Mouse (Mus musculus): Measurements from ENCODE around the gene Prss56. TPM values are rescaled to one million over a fixed set of nuclear protein-coding genes. Genes with fewer than 3 reads are reported as not detected.

Prss56 gene
- polyA plus RNA-seq, 1 experiment from 2014 or later: 2.1 TPM

DNA sequence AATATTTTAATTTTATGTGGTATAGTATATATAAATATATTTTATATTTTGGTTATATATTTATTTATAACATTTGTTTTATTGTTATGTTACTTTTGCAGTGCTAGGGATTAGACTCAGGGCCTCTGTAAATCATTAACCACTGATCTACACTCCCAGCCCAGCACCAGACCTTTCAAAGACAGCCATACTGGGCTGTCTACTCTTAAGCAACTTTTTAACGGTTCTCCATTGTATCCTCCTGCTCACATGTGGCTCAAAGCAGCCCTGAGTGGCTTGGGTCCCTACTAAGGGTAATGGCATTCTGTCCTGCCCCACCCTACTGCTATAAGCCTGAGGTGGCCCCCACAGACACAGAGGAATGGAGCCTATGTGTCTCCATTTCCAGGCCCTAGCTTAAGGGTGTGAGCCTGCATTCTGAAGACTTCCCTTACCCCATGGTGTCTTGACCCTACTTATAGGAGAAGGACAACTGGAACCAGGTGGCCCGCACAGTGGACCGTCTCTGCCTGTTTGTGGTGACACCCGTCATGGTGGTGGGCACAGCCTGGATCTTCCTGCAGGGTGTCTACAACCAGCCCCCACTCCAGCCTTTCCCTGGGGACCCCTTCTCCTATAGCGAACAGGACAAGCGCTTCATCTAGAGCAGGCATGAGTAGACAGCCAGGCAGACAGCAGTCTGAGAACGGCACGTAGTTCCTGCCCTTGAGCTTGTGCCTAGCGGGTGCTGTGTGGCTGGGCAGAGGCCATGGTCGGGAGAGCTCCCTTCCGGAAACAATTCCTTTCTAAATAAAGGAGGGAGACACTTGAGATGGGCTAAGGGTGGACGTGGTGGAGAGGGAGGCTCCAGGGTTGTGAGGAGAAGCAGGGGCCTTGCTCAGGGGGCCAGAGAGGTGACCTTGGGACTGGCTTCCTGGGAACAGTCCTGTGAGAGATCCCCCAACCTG, 15.3 kb downstream of the Prss56 start:
- H3K27me3 ChIP-seq (replicated peaks; ENCODE audit: control insufficient read depth, insufficient read depth, low read length): no peaks in the 10 kb centered on the region; the same call in 1 of the 2 replicates
- H3K27ac ChIP-seq (ENCODE audit: low read depth, low read length): no peak overlapping the region
- no peaks in the 10 kb centered on the region for H3K9me3 ChIP-seq (ENCODE audit: control insufficient read depth, low read length)
- H3K36me3 ChIP-seq (ENCODE audit: control insufficient read depth, insufficient read depth, low read length): no peaks in the 10 kb centered on the region
- H3K9ac ChIP-seq (ENCODE audit: low read depth, low read length): no peak overlapping the region
- no peak overlapping the region for H3K4me3 ChIP-seq (ENCODE audit: low read length)
- H3K4me1 ChIP-seq (ENCODE audit: control insufficient read depth, insufficient read depth, low read depth, low read length): no peaks in the 10 kb centered on the region
- ATAC-seq: no peak
- no peak overlapping the region for H3K4me2 ChIP-seq (ENCODE audit: low read length)
- WGBS: 73% methylated on average over 12 of the region's 12 CpGs

DNA sequence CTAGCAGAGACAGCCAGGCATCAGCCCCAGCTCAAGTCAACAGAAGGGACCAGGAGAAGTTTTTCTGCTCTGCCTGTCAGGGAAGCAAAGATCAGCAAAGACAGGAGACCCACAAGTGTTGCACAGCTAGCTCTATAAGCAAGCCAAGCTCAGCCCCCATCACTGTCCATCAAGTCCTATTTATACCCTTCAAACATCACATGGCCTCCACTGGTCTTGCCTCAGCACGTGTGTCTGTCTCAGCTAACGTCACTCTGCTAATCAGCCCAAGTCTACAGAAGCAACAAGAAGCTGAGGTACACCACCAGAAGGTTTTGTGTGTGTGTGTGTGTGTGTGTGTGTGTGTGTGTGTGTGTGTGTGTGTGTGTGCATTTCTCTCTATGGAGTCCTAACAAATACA, 17.7 kb downstream of the Prss56 start:
- H3K4me2 ChIP-seq (ENCODE audit: low read length): no peak overlapping the region
- no peak for ATAC-seq
- no peak overlapping the region for H3K9ac ChIP-seq (ENCODE audit: low read depth, low read length)
- H3K36me3 ChIP-seq (ENCODE audit: control insufficient read depth, insufficient read depth, low read length): no peaks in the 10 kb centered on the region
- H3K27ac ChIP-seq (ENCODE audit: low read depth, low read length): no peak overlapping the region
- 65% methylated on average over 2 of the region's 2 CpGs for WGBS
- H3K4me3 ChIP-seq (ENCODE audit: low read length): no peak overlapping the region
- no peaks in the 10 kb centered on the region for H3K9me3 ChIP-seq (ENCODE audit: control insufficient read depth, low read length)
- H3K4me1 ChIP-seq (ENCODE audit: control insufficient read depth, insufficient read depth, low read depth, low read length): no peaks in the 10 kb centered on the region
- no peaks in the 10 kb centered on the region; the same call in 1 of the 2 replicates for H3K27me3 ChIP-seq (replicated peaks; ENCODE audit: control insufficient read depth, insufficient read depth, low read length)

DNA sequence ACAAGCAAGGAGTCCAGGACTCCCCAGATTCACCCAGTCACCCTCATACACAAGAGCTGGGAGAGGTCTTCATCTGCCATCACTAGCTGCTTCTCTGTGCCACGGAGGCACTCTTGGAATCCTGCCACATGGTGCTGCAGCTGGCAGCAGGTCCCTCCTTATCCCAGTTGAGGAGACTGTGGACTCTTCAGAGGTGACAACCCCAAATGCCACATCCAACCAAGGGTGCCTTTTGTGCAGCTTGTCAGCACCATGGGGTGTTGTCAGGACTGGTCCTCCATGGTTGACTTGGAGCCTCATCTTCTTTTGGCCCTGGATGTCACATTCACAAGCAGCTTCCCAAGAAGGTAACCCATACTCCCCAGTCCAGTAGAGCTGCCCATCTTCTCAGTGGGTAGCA, 18.7 kb downstream of the Prss56 start:
- 59% methylated on average over 1 of the region's 1 CpGs for WGBS

DNA sequence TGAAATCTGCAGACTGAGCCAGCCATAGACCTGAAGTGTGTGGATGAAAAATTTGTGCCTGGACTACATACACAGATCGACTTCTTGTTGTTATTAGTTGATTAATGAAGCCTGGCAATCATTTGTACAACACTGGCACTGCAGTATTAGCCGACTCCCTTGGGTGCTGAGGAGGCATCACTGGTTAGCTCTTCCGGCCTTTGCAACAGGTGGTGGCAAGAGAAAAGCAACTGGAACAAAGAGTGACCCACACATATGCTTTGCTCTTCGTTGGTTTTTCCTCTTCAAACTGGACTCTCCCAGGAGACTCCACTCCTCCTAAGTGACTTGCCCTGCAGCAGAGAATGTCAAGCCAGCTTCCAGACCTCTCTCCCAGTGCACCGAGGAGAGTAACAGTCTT, 20.7 kb downstream of the Prss56 start:
- H3K36me3 ChIP-seq (ENCODE audit: control insufficient read depth, insufficient read depth, low read length): no peaks in the 10 kb centered on the region
- H3K4me1 ChIP-seq (ENCODE audit: control insufficient read depth, insufficient read depth, low read depth, low read length): no peaks in the 10 kb centered on the region
- no peak overlapping the region for H3K27ac ChIP-seq (ENCODE audit: low read depth, low read length)
- no peak overlapping the region for H3K4me3 ChIP-seq (ENCODE audit: low read length)
- ATAC-seq: no peak
- peaks cover 2% of the 10 kb centered on the region for H3K27me3 ChIP-seq (replicated peaks; ENCODE audit: control insufficient read depth, insufficient read depth, low read length)
- no peak overlapping the region for H3K4me2 ChIP-seq (ENCODE audit: low read length)
- H3K9me3 ChIP-seq (ENCODE audit: control insufficient read depth, low read length): no peaks in the 10 kb centered on the region
- no peak overlapping the region for H3K9ac ChIP-seq (ENCODE audit: low read depth, low read length)
- WGBS: 84% methylated on average over 5 of the region's 5 CpGs

More for the DNA sequence above, 18.7 kb downstream of the Prss56 start:
- Histone ChIP-seq H3K27ac (ENCODE audit: low read depth, low read length) (no peak overlapping the region), H3K4me3 (ENCODE audit: low read length) (no peak overlapping the region), H3K4me2 (ENCODE audit: low read length) (no peak overlapping the region), H3K9me3 (ENCODE audit: control insufficient read depth, low read length) (no peaks in the 10 kb centered on the region), H3K36me3 (ENCODE audit: control insufficient read depth, insufficient read depth, low read length) (no peaks in the 10 kb centered on the region), H3K9ac (ENCODE audit: low read depth, low read length) (no peak overlapping the region), H3K4me1 (ENCODE audit: control insufficient read depth, insufficient read depth, low read depth, low read length) (no peaks in the 10 kb centered on the region), H3K27me3 (replicated peaks; ENCODE audit: control insufficient read depth, insufficient read depth, low read length) (peaks cover 2% of the 10 kb centered on the region)
- ATAC-seq: no peak

DNA sequence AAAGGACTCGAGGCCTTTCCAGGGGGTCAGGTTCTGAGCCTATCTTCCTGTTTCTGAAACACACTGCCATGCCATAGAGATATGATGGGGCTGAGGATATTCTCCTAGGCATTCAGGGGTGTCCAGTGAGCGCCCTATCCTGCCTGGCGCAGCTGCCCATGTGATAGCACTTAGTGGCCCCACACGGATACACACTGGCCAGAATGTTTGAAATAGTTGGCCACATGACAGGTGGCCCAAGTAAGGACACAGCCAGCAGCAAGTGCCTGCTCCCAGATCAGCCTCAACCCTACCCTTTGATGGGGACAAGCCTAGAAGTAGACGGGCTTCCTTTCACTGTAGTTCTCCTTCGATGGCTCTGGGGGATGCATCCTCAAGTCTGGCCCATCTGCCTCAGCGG, 21.4 kb downstream of the Prss56 start, which contains the start of gene Chrng:
Chrng (plus strand) TSS at position 193 of the 400 bp plus-strand sequence.
- ATAC-seq: no peak
- no peaks in the 10 kb centered on the region for H3K9me3 ChIP-seq (ENCODE audit: control insufficient read depth, low read length)
- WGBS: 92% methylated on average over 7 of the region's 7 CpGs
- no peak within 1 kb of the TSS for H3K9ac ChIP-seq (ENCODE audit: low read depth, low read length)
- H3K27me3 ChIP-seq (replicated peaks; ENCODE audit: control insufficient read depth, insufficient read depth, low read length): peaks cover 2% of the 10 kb centered on the region; the same call in 1 of the 2 replicates
- no peaks in the 10 kb centered on the region for H3K4me1 ChIP-seq (ENCODE audit: control insufficient read depth, insufficient read depth, low read depth, low read length)
- no peak within 1 kb of the TSS for H3K4me2 ChIP-seq (ENCODE audit: low read length)
- no peak within 1 kb of the TSS for H3K4me3 ChIP-seq (ENCODE audit: low read length)
- H3K27ac ChIP-seq (ENCODE audit: low read depth, low read length): no peak within 1 kb of the TSS
- no peaks in the 10 kb centered on the region for H3K36me3 ChIP-seq (ENCODE audit: control insufficient read depth, insufficient read depth, low read length)

DNA sequence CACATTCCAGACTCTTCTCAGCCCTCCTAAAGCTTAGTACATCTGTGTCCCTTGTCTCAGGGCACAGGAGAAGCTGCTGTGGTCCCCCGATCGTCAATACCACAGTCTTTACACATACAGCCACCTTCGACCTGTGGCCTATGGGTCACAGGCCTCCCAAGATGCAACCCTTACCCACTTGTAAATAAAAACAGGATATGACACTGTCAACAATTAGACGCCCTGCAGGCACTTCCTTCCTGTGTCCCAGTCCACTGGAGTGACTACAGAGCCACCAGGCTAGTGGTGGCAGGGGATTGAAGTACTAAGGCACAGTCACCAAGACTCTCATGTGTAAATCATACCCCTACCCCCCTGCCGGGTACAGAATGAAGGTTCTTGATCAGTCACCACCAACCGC, 21.9 kb downstream of the Prss56 start:
- no peak overlapping the region for H3K4me2 ChIP-seq (ENCODE audit: low read length)
- no peaks in the 10 kb centered on the region for H3K4me1 ChIP-seq (ENCODE audit: control insufficient read depth, insufficient read depth, low read depth, low read length)
- H3K36me3 ChIP-seq (ENCODE audit: control insufficient read depth, insufficient read depth, low read length): no peaks in the 10 kb centered on the region
- no peak for ATAC-seq
- H3K9ac ChIP-seq (ENCODE audit: low read depth, low read length): no peak overlapping the region
- H3K4me3 ChIP-seq (ENCODE audit: low read length): no peak overlapping the region
- no peak overlapping the region for H3K27ac ChIP-seq (ENCODE audit: low read depth, low read length)
- no peaks in the 10 kb centered on the region for H3K9me3 ChIP-seq (ENCODE audit: control insufficient read depth, low read length)
- H3K27me3 ChIP-seq (replicated peaks; ENCODE audit: control insufficient read depth, insufficient read depth, low read length): peaks cover 2% of the 10 kb centered on the region; the same call in 1 of the 2 replicates
- 67% methylated on average over 6 of the region's 6 CpGs for WGBS

GRCm38 (mm10) chr1:87205502-87205901, 22.4 kb downstream of the Prss56 start:
- H3K9ac ChIP-seq (ENCODE audit: low read depth, low read length): no peak overlapping the region
- no peaks in the 10 kb centered on the region for H3K36me3 ChIP-seq (ENCODE audit: control insufficient read depth, insufficient read depth, low read length)
- H3K4me3 ChIP-seq (ENCODE audit: low read length): no peak overlapping the region
- H3K4me2 ChIP-seq (ENCODE audit: low read length): no peak overlapping the region
- H3K27ac ChIP-seq (ENCODE audit: low read depth, low read length): no peak overlapping the region
- no peaks in the 10 kb centered on the region for H3K9me3 ChIP-seq (ENCODE audit: control insufficient read depth, low read length)
- H3K4me1 ChIP-seq (ENCODE audit: control insufficient read depth, insufficient read depth, low read depth, low read length): no peaks in the 10 kb centered on the region
- H3K27me3 ChIP-seq (replicated peaks; ENCODE audit: control insufficient read depth, insufficient read depth, low read length): peaks cover 2% of the 10 kb centered on the region; the same call in 1 of the 2 replicates
- no peak for ATAC-seq
- WGBS: 49% methylated on average over 3 of the region's 3 CpGs

- Histone ChIP-seq H3K4me2 (ENCODE audit: low read length) (no peak overlapping the region), H3K27me3 (replicated peaks; ENCODE audit: control insufficient read depth, insufficient read depth, low read length) (peaks cover 2% of the 10 kb centered on the region; the same call in 1 of the 2 replicates), H3K36me3 (ENCODE audit: control insufficient read depth, insufficient read depth, low read length) (no peaks in the 10 kb centered on the region), H3K9ac (ENCODE audit: low read depth, low read length) (no peak overlapping the region), H3K9me3 (ENCODE audit: control insufficient read depth, low read length) (no peaks in the 10 kb centered on the region), H3K4me3 (ENCODE audit: low read length) (no peak overlapping the region), H3K4me1 (ENCODE audit: control insufficient read depth, insufficient read depth, low read depth, low read length) (no peaks in the 10 kb centered on the region), H3K27ac (ENCODE audit: low read depth, low read length) (no peak overlapping the region)
- ATAC-seq: no peak
- WGBS: 24% methylated on average over 17 of the region's 17 CpGs
These were observed 23.2 kb downstream of the Prss56 start for GRCm38 (mm10) chr1:87206339-87206738.

- WGBS: 88% methylated on average over 4 of the region's 4 CpGs
- no peak overlapping the region for H3K27ac ChIP-seq (ENCODE audit: low read depth, low read length)
- H3K4me2 ChIP-seq (ENCODE audit: low read length): no peak overlapping the region
- ATAC-seq: no peak
- H3K9ac ChIP-seq (ENCODE audit: low read depth, low read length): no peak overlapping the region
- H3K4me1 ChIP-seq (ENCODE audit: control insufficient read depth, insufficient read depth, low read depth, low read length): peaks cover 22% of the 10 kb centered on the region
- H3K36me3 ChIP-seq (ENCODE audit: control insufficient read depth, insufficient read depth, low read length): no peaks in the 10 kb centered on the region
- no peak overlapping the region for H3K4me3 ChIP-seq (ENCODE audit: low read length)
- H3K9me3 ChIP-seq (ENCODE audit: control insufficient read depth, low read length): no peaks in the 10 kb centered on the region
- H3K27me3 ChIP-seq (replicated peaks; ENCODE audit: control insufficient read depth, insufficient read depth, low read length): peaks cover 2% of the 10 kb centered on the region; the same call in 1 of the 2 replicates
These were observed 28.3 kb downstream of the Prss56 start for GRCm38 (mm10) chr1:87211431-87211830.

Measured in hindbrain, embryonic 16.5 days (tissue).